Mouse (Mus musculus): ENCODE measurements around the gene Tgm5. TPM values are rescaled to one million over a fixed set of nuclear protein-coding genes. Genes with fewer than 3 reads are reported as not detected.

The Tgm5 gene
- not detected in 4 replicates for total RNA-seq (2023; ENCODE audit: inconsistent age)

DNA sequence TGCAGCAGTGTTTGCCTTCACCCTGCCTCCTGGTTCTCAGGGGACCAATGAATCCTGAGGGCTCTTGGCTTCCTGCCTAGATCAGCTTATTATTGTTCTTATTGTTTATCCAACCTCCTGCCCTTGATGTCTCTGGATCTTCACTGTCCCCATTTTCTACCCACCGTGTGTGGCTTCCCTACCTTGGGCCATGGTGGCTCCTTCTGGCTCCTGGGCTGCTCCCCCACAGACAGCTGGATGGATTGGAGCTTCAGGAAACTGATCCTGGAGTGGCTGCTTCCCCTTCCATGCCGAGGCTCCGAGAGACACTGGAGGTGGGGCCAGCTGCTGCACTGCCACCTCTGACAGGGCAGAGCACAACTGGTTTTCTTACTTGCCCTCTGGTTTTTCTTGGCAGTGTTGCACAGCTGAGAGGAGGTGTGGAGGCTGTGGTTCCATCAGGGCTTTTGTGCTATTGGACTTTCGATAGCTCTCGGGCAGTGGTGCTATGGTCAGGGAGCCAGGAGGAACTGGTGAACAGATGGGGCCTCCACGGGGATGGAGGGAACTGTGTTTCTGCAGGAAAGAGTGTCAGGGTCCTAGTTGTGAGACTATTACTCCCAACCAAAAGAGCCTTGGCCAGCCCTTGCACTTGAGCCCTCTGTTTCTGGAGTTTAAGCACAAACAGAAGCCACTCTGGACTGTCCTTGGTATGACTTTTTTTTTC, at the start of gene Tgm5:
TSS of gene Tgm5 (minus strand) at position 362 of the 706 bp plus-strand sequence.

GRCm38 (mm10) chr2:121109695-121110094, 24.1 kb upstream of the Tgm5 start, which contains the start of gene Tgm7:
Gene Tgm7, minus strand, starts transcription at chr2:121109795.

GRCm38 (mm10) chr2:121036733-121037341, 48.8 kb downstream of the Tgm5 start, which contains the start of gene Epb42:
Gene Epb42, minus strand, starts transcription at chr2:121037072.

DNA sequence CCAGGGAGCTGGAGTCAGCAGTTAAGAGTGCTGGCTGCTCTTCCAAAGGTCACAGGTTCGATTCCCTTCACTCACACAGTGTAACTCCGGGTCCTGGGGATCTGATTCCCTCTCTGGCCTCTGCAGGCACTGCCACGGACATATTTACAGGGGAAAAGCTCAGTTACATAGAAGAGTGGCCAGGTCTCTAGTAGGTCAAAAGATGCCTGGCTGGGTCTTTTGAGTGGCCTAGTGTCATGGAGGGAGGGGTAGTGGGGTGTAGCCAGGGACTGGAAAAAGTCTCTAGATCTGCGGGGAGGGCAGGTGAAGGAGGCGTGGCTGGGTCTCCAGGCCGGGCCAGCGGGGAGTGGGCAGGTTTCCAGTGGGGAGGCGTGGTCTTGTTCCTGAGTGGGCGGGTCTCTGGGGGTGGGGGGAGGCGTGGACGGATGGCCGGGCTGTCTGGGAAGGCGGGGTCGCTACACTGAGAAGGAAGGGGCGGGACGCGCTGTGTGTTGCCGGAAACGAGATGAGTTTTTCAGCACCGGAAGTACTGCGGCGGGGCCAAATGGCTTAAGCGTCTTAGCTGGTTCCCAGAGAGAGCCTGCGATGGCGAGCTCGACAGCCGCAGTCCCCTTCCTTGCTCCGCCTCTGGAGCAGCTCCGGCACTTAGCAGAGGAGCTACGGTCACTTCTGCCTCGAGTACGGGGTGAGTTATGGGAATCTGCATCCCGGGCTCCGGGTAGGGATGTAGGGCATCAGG, 77.5 kb downstream of the Tgm5 start, which contains the start of gene Ccndbp1:
TSS of gene Ccndbp1 (plus strand) at position 479 of the 739 bp plus-strand sequence.

Other genes with a start within 250 kb of the Tgm5 start
- gene Cdan1, start 235.7 kb downstream of the Tgm5 start, total RNA-seq (2023; ENCODE audit: inconsistent age): 36.0 to 45.2 TPM (median 41.7 TPM) in 4 replicates
- gene Ttbk2, start 235.2 kb downstream of the Tgm5 start, total RNA-seq (2023; ENCODE audit: inconsistent age): 6.9 to 12.3 TPM (median 9.5 TPM) in 4 replicates
- gene Ubr1, start 115.1 kb downstream of the Tgm5 start, total RNA-seq (2023; ENCODE audit: inconsistent age): 61.3 to 66.2 TPM (median 64.2 TPM) in 4 replicates
- gene Tmem62, start 108.8 kb downstream of the Tgm5 start, total RNA-seq (2023; ENCODE audit: inconsistent age): 17.6 to 24.6 TPM (median 24.4 TPM) in 4 replicates
- gene Ccndbp1, start 77.4 kb downstream of the Tgm5 start, total RNA-seq (2023; ENCODE audit: inconsistent age): 84.0 to 90.1 TPM (median 86.4 TPM) in 4 replicates
- gene Epb42, start 48.8 kb downstream of the Tgm5 start, total RNA-seq (2023; ENCODE audit: inconsistent age): not detected in 4 replicates
- not detected in 4 replicates for gene Tgm7, start 24.0 kb upstream of the Tgm5 start, total RNA-seq (2023; ENCODE audit: inconsistent age)
- 15.4 to 19.7 TPM (median 18.6 TPM) in 4 replicates for gene Adal, start 54.6 kb upstream of the Tgm5 start, total RNA-seq (2023; ENCODE audit: inconsistent age)
- gene Lcmt2, start 54.8 kb upstream of the Tgm5 start, total RNA-seq (2023; ENCODE audit: inconsistent age): 7.1 to 10.5 TPM (median 10.0 TPM) in 4 replicates
- 74.0 to 78.8 TPM (median 78.3 TPM) in 4 replicates for gene Tubgcp4, start 84.8 kb upstream of the Tgm5 start, total RNA-seq (2023; ENCODE audit: inconsistent age)
- 29.3 to 33.8 TPM (median 31.1 TPM) in 4 replicates for gene Zscan29, start 85.3 kb upstream of the Tgm5 start, total RNA-seq (2023; ENCODE audit: inconsistent age)
- 80.7 to 99.9 TPM (median 95.7 TPM) in 4 replicates for gene Trp53bp1, start 185.6 kb upstream of the Tgm5 start, total RNA-seq (2023; ENCODE audit: inconsistent age)
- 0.06 to 0.61 TPM (median 0.11 TPM) in 4 replicates for gene Map1a, start 203.8 kb upstream of the Tgm5 start, total RNA-seq (2023; ENCODE audit: inconsistent age)